Mouse (Mus musculus): Measurements from ENCODE around the gene Gnb4. TPM values are rescaled to one million over a fixed set of nuclear protein-coding genes. Genes with fewer than 3 reads are reported as not detected.

Gene Gnb4
- polyA plus RNA-seq (2016; fragmentation: Nextera tagmentation; extraction: Ambion mirVana), result 47.8 and 54.0 TPM in 2 replicates

DNA sequence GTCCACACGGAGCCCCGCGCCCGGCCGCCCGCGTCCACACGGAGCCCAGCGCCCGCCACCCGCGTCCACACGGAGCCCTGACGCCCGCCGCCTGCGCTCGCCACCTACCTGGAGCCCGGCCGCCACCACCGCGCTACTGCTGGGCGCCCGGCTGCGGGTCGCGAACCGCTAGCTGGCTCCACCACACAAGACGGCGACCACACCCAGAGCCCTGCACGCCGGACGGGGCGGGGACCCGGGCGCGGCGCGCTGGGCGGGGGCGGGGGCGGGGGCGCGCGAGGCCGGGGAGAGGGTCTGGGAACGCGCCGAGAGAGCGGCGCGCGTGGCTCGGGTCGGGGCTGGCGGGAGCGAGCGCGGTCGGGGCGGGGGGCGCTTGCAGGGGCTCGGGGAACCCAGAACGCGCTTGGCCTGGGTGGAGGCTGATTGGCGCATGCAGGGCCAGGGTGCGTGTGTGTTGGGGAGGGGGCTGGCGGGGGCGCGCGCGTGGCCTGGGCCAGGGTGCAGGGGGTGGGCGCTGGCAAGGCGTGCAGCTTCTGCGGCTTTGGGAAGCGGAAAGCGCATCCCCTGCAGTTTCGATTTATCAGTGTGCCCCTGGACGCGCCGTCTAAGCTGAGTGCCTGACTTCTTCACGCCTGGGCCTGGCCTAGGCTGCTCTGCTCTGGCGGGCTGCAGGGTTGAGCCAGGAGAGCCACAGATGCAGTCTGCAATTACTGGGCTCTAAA is at the start of gene Gnb4:
Gene Gnb4 (minus strand): TSS at position 255 of the 722 bp plus-strand sequence.
- H3K27me3 ChIP-seq, result no peaks in the 10 kb centered on the region
- peak within 1 kb of the TSS; percentile 70 for H3K4me3 ChIP-seq (replicated peaks)
- H3K4me1 ChIP-seq (replicated peaks), result peaks cover 3% of the 10 kb centered on the region; the same call in 1 of the 2 replicates
- peak within 1 kb of the TSS; percentile 58 for H3K4me2 ChIP-seq
- peak within 1 kb of the TSS; percentile 78 for H3K27ac ChIP-seq
- H3K36me3 ChIP-seq, result peaks cover 5% of the 10 kb centered on the region; the same call in 1 of the 2 replicates
- 2% methylated on average over 81 of the region's 83 CpGs for WGBS
- ATAC-seq (ENCODE audit: insufficient number of reproducible peaks, insufficient read depth, low FRiP score, low TSS enrichment, low read depth), result peak; percentile 90
- peak within 1 kb of the TSS; percentile 81 for H3K9ac ChIP-seq (replicated peaks)
- no peaks in the 10 kb centered on the region for H3K9me3 ChIP-seq

DNA sequence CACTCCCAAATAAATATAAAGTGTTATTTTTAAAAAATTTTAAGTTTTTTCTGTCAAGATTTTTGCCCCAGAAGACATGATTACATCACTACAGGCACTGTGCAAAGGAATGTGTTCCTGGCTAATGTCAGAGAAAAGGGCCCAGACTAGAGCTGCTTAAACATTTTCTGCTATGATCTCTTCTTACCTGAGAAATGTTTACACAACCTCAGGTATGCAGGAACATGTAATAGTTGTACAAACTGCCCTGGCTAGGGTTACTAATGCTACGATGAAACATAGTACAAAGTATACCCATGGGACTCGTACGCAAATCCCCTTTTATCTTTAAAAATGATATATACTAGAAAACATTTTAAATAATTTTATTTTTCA is 45.2 kb upstream of the Gnb4 start:
- H3K4me1 ChIP-seq (replicated peaks), result no peaks in the 10 kb centered on the region
- no peak overlapping the region for H3K9ac ChIP-seq (replicated peaks)
- no peaks in the 10 kb centered on the region for H3K36me3 ChIP-seq
- H3K27me3 ChIP-seq, result no peaks in the 10 kb centered on the region
- ATAC-seq (ENCODE audit: insufficient number of reproducible peaks, insufficient read depth, low FRiP score, low TSS enrichment, low read depth), result no peak
- H3K4me3 ChIP-seq (replicated peaks), result no peak overlapping the region
- no peaks in the 10 kb centered on the region for H3K9me3 ChIP-seq
- no peak overlapping the region for H3K4me2 ChIP-seq
- no peak overlapping the region for H3K27ac ChIP-seq
- WGBS, result 88% methylated on average over 3 of the region's 3 CpGs

DNA sequence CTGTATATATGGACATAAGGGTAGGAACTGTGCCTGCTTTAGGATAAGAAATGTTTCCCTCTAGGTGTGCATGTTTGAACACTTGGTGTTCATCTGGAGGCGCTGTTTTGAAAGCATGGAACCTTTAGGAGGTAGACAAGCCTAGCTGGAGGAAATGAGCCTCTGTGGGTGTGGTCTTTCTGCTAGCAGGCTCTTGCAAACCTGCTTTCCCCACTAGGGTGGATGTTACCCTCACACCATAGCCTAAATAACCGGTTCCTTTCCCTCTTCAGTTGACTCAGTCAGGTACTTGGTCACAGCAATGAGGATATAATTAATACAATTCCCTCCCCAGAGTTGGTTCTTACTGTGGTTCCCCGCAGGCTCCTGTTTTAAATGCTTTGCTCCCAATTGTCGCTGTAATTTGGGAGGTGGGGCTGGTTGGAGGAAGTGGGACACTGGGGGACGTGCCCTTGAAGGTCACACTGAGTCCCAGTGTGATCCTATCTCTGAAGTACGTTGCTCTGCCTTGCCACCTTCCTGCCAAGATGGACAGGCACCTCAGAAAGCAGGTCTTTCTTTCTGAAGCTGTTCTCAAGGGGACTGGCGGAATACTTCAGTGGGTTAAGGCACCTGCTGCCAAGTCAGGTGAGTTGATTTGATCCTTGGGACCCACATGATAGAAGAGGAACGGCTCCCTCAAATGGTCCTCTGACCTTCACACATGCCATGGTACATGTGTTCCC is 44.6 kb upstream of the Gnb4 start:
- Histone ChIP-seq H3K9me3 (no peaks in the 10 kb centered on the region), H3K4me2 (no peak overlapping the region), H3K4me1 (replicated peaks) (no peaks in the 10 kb centered on the region), H3K27me3 (no peaks in the 10 kb centered on the region), H3K36me3 (no peaks in the 10 kb centered on the region), H3K9ac (replicated peaks) (no peak overlapping the region), H3K27ac (no peak overlapping the region), H3K4me3 (replicated peaks) (no peak overlapping the region)
- WGBS, result 59% methylated on average over 8 of the region's 8 CpGs
- no peak for ATAC-seq (ENCODE audit: insufficient number of reproducible peaks, insufficient read depth, low FRiP score, low TSS enrichment, low read depth)

DNA sequence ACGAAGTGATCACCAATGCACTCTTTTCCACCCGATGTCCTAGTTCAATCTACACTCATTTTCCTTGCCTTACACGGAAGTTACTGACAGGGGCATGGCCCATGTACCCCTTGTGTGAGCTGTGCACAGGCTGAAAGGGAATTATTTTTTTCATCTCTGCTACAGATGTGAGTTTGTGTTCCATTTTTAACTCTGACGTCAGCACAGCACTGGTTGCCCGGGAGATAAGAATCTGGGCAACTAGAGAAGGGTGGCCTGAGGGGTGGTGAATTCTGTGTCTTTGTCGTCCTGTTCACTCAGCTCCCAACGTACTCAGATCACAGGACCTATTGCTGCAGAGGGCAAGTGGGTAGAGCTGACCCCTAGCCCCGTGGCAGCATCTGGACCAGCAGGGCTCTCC is 43.9 kb upstream of the Gnb4 start:
- Histone ChIP-seq H3K27ac (no peak overlapping the region), H3K27me3 (no peaks in the 10 kb centered on the region), H3K36me3 (no peaks in the 10 kb centered on the region), H3K4me3 (replicated peaks) (no peak overlapping the region), H3K4me1 (replicated peaks) (no peaks in the 10 kb centered on the region), H3K9ac (replicated peaks) (no peak overlapping the region), H3K4me2 (no peak overlapping the region), H3K9me3 (no peaks in the 10 kb centered on the region)
- no peak for ATAC-seq (ENCODE audit: insufficient number of reproducible peaks, insufficient read depth, low FRiP score, low TSS enrichment, low read depth)
- WGBS, result 69% methylated on average over 8 of the region's 8 CpGs

DNA sequence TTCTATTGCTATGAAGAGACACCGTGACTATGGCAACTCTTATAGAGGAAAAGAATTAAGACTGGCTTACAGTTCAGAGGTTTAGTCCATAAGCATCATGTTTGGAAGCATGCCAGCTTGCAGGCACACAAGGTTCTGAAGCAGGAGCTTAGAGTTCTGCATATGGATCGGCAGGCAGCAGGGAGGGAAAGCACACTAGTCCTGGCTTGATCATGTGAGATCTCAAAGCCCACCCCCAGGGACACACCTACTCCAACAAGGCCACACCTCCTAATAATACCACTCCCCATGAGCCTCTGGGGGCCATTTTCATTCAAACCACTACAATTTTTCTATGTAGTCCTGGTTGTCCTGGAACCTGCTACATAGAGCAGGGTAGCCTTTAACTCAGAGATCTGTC is 43.1 kb upstream of the Gnb4 start:
- WGBS, result 84% methylated on average over 2 of the region's 2 CpGs
- Histone ChIP-seq H3K36me3 (no peaks in the 10 kb centered on the region), H3K4me3 (replicated peaks) (no peak overlapping the region), H3K27ac (no peak overlapping the region), H3K4me1 (replicated peaks) (no peaks in the 10 kb centered on the region), H3K4me2 (no peak overlapping the region), H3K9ac (replicated peaks) (no peak overlapping the region), H3K9me3 (no peaks in the 10 kb centered on the region), H3K27me3 (no peaks in the 10 kb centered on the region)
- no peak for ATAC-seq (ENCODE audit: insufficient number of reproducible peaks, insufficient read depth, low FRiP score, low TSS enrichment, low read depth)

DNA sequence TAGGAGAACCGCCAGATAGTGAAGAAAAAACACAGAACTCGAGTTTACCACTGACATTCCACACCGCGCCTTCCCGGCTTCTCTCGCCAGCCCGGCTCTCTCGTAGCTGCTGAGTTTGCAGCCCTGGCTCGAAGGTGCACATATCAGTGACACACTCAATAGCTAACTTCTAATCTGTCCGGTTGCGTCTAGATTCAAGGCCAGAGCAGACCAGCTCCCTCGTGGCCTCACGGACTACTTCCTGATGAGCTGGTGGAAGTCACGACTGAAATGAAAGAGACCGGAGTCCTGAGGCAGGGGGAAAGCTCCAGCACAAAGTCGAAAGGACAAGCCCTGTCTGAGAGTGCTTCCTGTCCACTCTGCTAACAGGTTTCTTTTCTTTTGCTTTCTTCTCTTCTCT is 42.4 kb upstream of the Gnb4 start:
- no peak for ATAC-seq (ENCODE audit: insufficient number of reproducible peaks, insufficient read depth, low FRiP score, low TSS enrichment, low read depth)
- Histone ChIP-seq H3K27me3 (no peaks in the 10 kb centered on the region), H3K4me2 (no peak overlapping the region), H3K4me3 (replicated peaks) (no peak overlapping the region), H3K4me1 (replicated peaks) (no peaks in the 10 kb centered on the region), H3K36me3 (no peaks in the 10 kb centered on the region), H3K9me3 (no peaks in the 10 kb centered on the region), H3K9ac (replicated peaks) (no peak overlapping the region), H3K27ac (no peak overlapping the region)
- WGBS, result 84% methylated on average over 16 of the region's 16 CpGs

DNA sequence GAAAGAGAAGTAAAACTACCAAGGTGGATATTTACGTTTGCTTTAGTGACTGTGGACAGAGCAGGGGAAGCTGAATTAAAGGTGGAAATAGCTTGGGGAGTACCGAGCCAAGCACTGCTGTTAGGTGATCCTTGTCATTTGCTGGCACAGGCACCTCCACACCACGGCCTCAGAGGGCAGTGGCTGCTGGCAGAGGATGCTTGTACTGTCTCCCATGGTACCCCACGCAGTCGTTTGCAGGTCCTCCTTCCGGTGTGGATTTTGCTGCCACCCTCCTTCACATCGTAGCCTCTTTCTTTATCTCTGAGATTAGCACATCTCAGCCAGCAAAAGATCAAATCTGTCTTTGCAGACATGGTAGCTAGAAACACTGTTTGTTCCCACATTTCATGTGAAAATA is 42.0 kb upstream of the Gnb4 start:
- 76% methylated on average over 7 of the region's 7 CpGs for WGBS
- Histone ChIP-seq H3K36me3 (no peaks in the 10 kb centered on the region), H3K4me1 (replicated peaks) (no peaks in the 10 kb centered on the region), H3K4me2 (no peak overlapping the region), H3K9ac (replicated peaks) (no peak overlapping the region), H3K4me3 (replicated peaks) (no peak overlapping the region), H3K27ac (no peak overlapping the region), H3K27me3 (no peaks in the 10 kb centered on the region), H3K9me3 (no peaks in the 10 kb centered on the region)
- no peak for ATAC-seq (ENCODE audit: insufficient number of reproducible peaks, insufficient read depth, low FRiP score, low TSS enrichment, low read depth)

DNA sequence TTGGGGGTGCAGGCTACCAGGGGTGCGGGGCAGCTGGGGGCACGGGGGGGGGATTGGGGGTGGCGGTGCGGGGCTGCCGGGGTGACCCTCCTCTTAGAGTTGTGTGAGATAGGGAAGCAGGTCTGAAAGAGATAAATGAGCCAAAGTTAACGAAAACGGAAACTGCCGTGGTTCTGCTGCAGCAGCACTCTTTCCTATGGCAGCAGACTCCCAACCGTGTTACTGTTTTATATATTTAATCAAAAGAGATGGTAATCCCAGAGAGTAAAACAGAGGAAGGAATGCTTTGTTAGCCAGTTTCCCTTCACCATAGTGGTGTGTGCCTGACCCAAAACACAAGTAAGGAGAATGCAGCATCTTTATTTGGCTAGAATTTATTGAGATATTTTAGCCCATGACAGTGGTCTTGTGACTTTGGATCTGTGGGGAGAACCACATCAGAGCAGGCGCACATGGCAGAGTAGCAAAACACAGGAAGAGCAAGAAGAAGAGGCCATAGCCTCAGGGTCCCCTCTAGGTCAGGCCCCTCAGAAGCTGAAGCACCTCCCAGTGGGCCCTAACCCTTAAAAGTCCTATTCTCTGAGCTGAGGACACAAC is 40.1 kb upstream of the Gnb4 start:
- WGBS, result 86% methylated on average over 10 of the region's 10 CpGs

DNA sequence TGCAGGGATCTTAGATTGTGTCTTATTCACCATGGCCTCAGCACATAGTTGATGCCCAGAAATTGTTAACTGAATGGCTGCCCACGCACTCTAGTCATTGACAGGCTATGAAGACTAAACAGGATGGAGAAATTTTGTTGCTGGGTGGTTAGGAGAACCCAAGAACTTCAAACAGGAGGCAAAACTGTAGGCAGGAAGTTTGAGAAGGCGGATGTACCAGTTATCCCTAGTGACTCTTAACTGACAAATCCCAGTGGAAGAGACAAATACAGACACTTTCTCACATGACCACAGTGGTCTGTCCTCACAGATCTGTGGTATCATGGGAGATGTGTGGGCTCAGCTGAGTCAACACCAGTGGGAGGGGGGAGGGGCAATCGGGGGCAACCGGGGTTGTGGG is 39.6 kb upstream of the Gnb4 start:
- no peaks in the 10 kb centered on the region for H3K4me1 ChIP-seq (replicated peaks)
- no peak overlapping the region for H3K4me3 ChIP-seq (replicated peaks)
- 0 out of 2 replicates have a peak, but pooled peaks cover 4% of the 10 kb centered on the region for H3K9me3 ChIP-seq
- WGBS, result 88% methylated on average over 4 of the region's 4 CpGs
- H3K9ac ChIP-seq (replicated peaks), result no peak overlapping the region
- H3K4me2 ChIP-seq, result no peak overlapping the region
- no peaks in the 10 kb centered on the region for H3K27me3 ChIP-seq
- ATAC-seq (ENCODE audit: insufficient number of reproducible peaks, insufficient read depth, low FRiP score, low TSS enrichment, low read depth), result no peak
- no peak overlapping the region for H3K27ac ChIP-seq
- H3K36me3 ChIP-seq, result no peaks in the 10 kb centered on the region

More for the DNA sequence above, 40.1 kb upstream of the Gnb4 start:
- H3K4me2 ChIP-seq, result no peak overlapping the region
- no peak overlapping the region for H3K9ac ChIP-seq (replicated peaks)
- 0 out of 2 replicates have a peak, but pooled peaks cover 4% of the 10 kb centered on the region for H3K9me3 ChIP-seq
- no peaks in the 10 kb centered on the region for H3K4me1 ChIP-seq (replicated peaks)
- H3K27me3 ChIP-seq, result no peaks in the 10 kb centered on the region
- no peaks in the 10 kb centered on the region for H3K36me3 ChIP-seq
- no peak overlapping the region for H3K4me3 ChIP-seq (replicated peaks)
- no peak overlapping the region for H3K27ac ChIP-seq
- no peak for ATAC-seq (ENCODE audit: insufficient number of reproducible peaks, insufficient read depth, low FRiP score, low TSS enrichment, low read depth)

DNA sequence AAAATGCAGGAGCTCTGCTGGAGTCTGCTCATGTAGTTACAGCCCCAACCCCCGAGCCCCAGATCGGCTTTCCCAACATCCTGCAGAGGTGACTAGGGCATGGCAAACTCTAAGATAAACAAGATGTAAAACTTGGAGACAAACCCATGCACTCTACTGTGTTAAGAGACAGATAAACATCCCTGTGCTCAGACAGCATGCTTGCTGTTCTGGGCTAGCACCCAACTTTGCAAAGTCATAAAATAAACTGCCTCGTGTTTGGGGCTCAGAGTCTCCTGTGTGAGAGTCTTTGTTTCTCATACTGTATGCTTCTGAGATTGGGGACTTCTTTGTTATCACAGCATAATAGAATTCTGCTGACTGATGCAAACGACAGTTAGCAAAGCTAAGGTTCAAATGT is 36.4 kb upstream of the Gnb4 start:
- Histone ChIP-seq H3K4me1 (replicated peaks) (no peaks in the 10 kb centered on the region), H3K4me3 (replicated peaks) (no peak overlapping the region), H3K27ac (no peak overlapping the region), H3K27me3 (no peaks in the 10 kb centered on the region), H3K9me3 (0 out of 2 replicates have a peak, but pooled peaks cover 4% of the 10 kb centered on the region), H3K9ac (replicated peaks) (no peak overlapping the region), H3K36me3 (no peaks in the 10 kb centered on the region), H3K4me2 (no peak overlapping the region)
- no peak for ATAC-seq (ENCODE audit: insufficient number of reproducible peaks, insufficient read depth, low FRiP score, low TSS enrichment, low read depth)
- 75% methylated on average over 4 of the region's 4 CpGs for WGBS

DNA sequence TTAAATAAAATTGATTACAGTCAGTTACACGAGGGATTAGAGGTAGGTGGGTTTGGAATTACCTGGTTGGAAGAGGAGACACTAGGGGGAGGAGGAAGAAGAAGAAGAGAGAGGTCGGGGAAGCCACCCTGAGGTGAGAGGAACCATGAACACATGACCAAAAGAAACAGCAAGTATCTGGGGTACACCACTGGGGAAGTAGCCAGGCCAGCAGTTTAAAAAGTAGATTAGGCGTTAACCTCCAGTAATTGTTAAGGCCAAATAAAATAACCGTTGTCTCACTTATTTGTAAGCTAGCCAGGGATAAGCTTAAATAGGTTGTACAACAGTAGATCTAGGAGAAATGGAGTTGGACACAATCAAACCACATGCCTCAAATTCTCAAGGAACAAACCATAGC is 32.9 kb upstream of the Gnb4 start:
- 78% methylated on average over 4 of the region's 4 CpGs for WGBS
- ATAC-seq (ENCODE audit: insufficient number of reproducible peaks, insufficient read depth, low FRiP score, low TSS enrichment, low read depth), result no peak

More for the DNA sequence above, 32.9 kb upstream of the Gnb4 start:
- 0 out of 2 replicates have a peak, but pooled peaks cover 4% of the 10 kb centered on the region for H3K9me3 ChIP-seq
- no peak overlapping the region for H3K4me3 ChIP-seq (replicated peaks)
- H3K27ac ChIP-seq, result no peak overlapping the region
- H3K4me1 ChIP-seq (replicated peaks), result no peaks in the 10 kb centered on the region
- no peak overlapping the region for H3K4me2 ChIP-seq
- H3K36me3 ChIP-seq, result no peaks in the 10 kb centered on the region
- H3K27me3 ChIP-seq, result no peaks in the 10 kb centered on the region
- no peak overlapping the region for H3K9ac ChIP-seq (replicated peaks)
